Mouse (Mus musculus): Measurements from ENCODE around the gene Ciapin1. TPM values are rescaled to one million over a fixed set of nuclear protein-coding genes. Genes with fewer than 3 reads are reported as not detected.
A peak's percentile ranks its signal among the peaks of the same experiment; 100 is the strongest.
"Not testable (repeated sequence)": the region's sequence is repeated elsewhere in the genome, so short reads cannot be mapped to it uniquely, and the experiment has no call there.

Gene Ciapin1
- total and polyA plus RNA-seq, 3 experiments: 122 to 263 TPM; not detected in 1

- not testable (repeated sequence) for H3K4me1 ChIP-seq (ENCODE audit: control insufficient read depth in 1 of 2, insufficient read depth in 2 of 2, low read length in 2 of 2); H3K9me3 ChIP-seq (replicated peaks; ENCODE audit: insufficient read depth, low read length); H3K27me3 ChIP-seq (ENCODE audit: control insufficient read depth in 1 of 2, insufficient read depth in 2 of 2, low read length in 2 of 2); H3K9ac ChIP-seq (ENCODE audit: control insufficient read depth, low read depth, low read length, poor library complexity, severe bottlenecking); H3K27ac ChIP-seq (ENCODE audit: control insufficient read depth, low read depth, low read length); H3K4me3 ChIP-seq (ENCODE audit: control insufficient read depth in 1 of 2, insufficient read depth in 1 of 2, low read depth in 2 of 2, low read length in 2 of 2)
- Histone ChIP-seq H3K79me2 (ENCODE audit: control insufficient read depth, insufficient read depth, low read length, poor library complexity) (peaks cover 43% of the 10 kb centered on the region), H3K36me3 (ENCODE audit: control insufficient read depth in 1 of 2, insufficient read depth in 2 of 2, low read length in 2 of 2) (peaks cover 13 to 19% of the 10 kb centered on the region in 2 experiments)
- peak; percentile 27; the same call in 1 of the 2 replicates for TF ChIP-seq MAFK (IDR thresholded peaks at IDR 0.05; ENCODE audit: borderline replicate concordance, low read depth, low read length)
- peak; percentile 40 for DNase-seq (ENCODE audit: low read depth, low spot score)
Measured at GRCm38 (mm10) chr8:94833901-94834405, 4.2 kb downstream of the Ciapin1 start.

GRCm38 (mm10) chr8:94828284-94828683 lies 9.9 kb downstream of the Ciapin1 start:
- Histone ChIP-seq H3K27ac (ENCODE audit: control insufficient read depth, low read depth, low read length) (no peak overlapping the region), H3K4me3 (ENCODE audit: control insufficient read depth in 1 of 2, insufficient read depth in 1 of 2, low read depth in 2 of 2, low read length in 2 of 2) (no peak overlapping the region), H3K9ac (ENCODE audit: control insufficient read depth, low read depth, low read length, poor library complexity, severe bottlenecking) (no peak overlapping the region), H3K9me3 (replicated peaks; ENCODE audit: insufficient read depth, low read length) (no peaks in the 10 kb centered on the region), H3K79me2 (ENCODE audit: control insufficient read depth, insufficient read depth, low read length, poor library complexity) (peaks cover 7% of the 10 kb centered on the region; the same call in 1 of the 2 replicates), H3K4me1 (ENCODE audit: control insufficient read depth in 1 of 2, insufficient read depth in 2 of 2, low read length in 2 of 2) (no peaks in the 10 kb centered on the region), H3K36me3 (ENCODE audit: control insufficient read depth in 1 of 2, insufficient read depth in 2 of 2, low read length in 2 of 2) (peaks cover 2 to 40% of the 10 kb centered on the region in 2 experiments; a peak in 3 of 4 replicates), H3K27me3 (ENCODE audit: control insufficient read depth in 1 of 2, insufficient read depth in 2 of 2, low read length in 2 of 2) (no peaks in the 10 kb centered on the region)
- DNase-seq (ENCODE audit: low read depth, low spot score): no peak
- TF ChIP-seq RAD21 (IDR thresholded peaks at IDR 0.05; ENCODE audit: low read depth, low read length) (no peak), NRF1 (IDR thresholded peaks at IDR 0.05; ENCODE audit: insufficient read depth, low read depth, low read length, poor library complexity, severe bottlenecking) (no peak), ETS1 (IDR thresholded peaks at IDR 0.05; ENCODE audit: low read depth, low read length) (no peak), MAFK (IDR thresholded peaks at IDR 0.05; ENCODE audit: borderline replicate concordance, low read depth, low read length) (no peak), POLR2A (IDR thresholded peaks at IDR 0.05; ENCODE audit: control insufficient read depth in 1 of 2, insufficient read depth in 1 of 2, low read depth in 1 of 2, low read length in 2 of 2, poor library complexity in 1 of 2) (no peak), SMC3 (IDR thresholded peaks at IDR 0.05; ENCODE audit: low read depth, low read length) (no peak), CTCF (IDR thresholded peaks at IDR 0.05 in 2 of 3, conservative IDR thresholded peaks at IDR 0.05 in 1 of 3; ENCODE audit: control insufficient read depth in 1 of 3, insufficient read depth in 1 of 3, low read depth in 2 of 3, low read length in 3 of 3, poor library complexity in 1 of 3, severe bottlenecking in 1 of 3) (no peak), ELF1 (IDR thresholded peaks at IDR 0.05; ENCODE audit: low read depth, low read length) (no peak)

- no peaks in the 10 kb centered on the region for H3K79me2 ChIP-seq (ENCODE audit: control insufficient read depth, insufficient read depth, low read length, poor library complexity)
- H3K9me3 ChIP-seq (replicated peaks; ENCODE audit: insufficient read depth, low read length): no peaks in the 10 kb centered on the region
- no peaks in the 10 kb centered on the region for H3K27me3 ChIP-seq (ENCODE audit: control insufficient read depth in 1 of 2, insufficient read depth in 2 of 2, low read length in 2 of 2)
- H3K36me3 ChIP-seq (ENCODE audit: control insufficient read depth in 1 of 2, insufficient read depth in 2 of 2, low read length in 2 of 2): peaks cover 2 to 32% of the 10 kb centered on the region in 2 experiments; a peak in 3 of 4 replicates
- no peak overlapping the region for H3K9ac ChIP-seq (ENCODE audit: control insufficient read depth, low read depth, low read length, poor library complexity, severe bottlenecking)
- no peak for DNase-seq (ENCODE audit: low read depth, low spot score)
- H3K27ac ChIP-seq (ENCODE audit: control insufficient read depth, low read depth, low read length): no peak overlapping the region
- no peaks in the 10 kb centered on the region for H3K4me1 ChIP-seq (ENCODE audit: control insufficient read depth in 1 of 2, insufficient read depth in 2 of 2, low read length in 2 of 2)
- H3K4me3 ChIP-seq (ENCODE audit: control insufficient read depth in 1 of 2, insufficient read depth in 1 of 2, low read depth in 2 of 2, low read length in 2 of 2): no peak overlapping the region
- TF ChIP-seq POLR2AphosphoS5 (IDR thresholded peaks at IDR 0.05; ENCODE audit: borderline replicate concordance, low read depth, low read length): no peak
- TF ChIP-seq CHD1 (IDR thresholded peaks at IDR 0.05; ENCODE audit: low read depth, low read length): no peak
- TF ChIP-seq ZNF384 (IDR thresholded peaks at IDR 0.05; ENCODE audit: low read depth, low read length): no peak
- TF ChIP-seq POLR2A (IDR thresholded peaks at IDR 0.05; ENCODE audit: control insufficient read depth in 1 of 2, insufficient read depth in 1 of 2, low read depth in 1 of 2, low read length in 2 of 2, poor library complexity in 1 of 2): no peak
- no peak for TF ChIP-seq CTCF (IDR thresholded peaks at IDR 0.05 in 2 of 3, conservative IDR thresholded peaks at IDR 0.05 in 1 of 3; ENCODE audit: control insufficient read depth in 1 of 3, insufficient read depth in 1 of 3, low read depth in 2 of 3, low read length in 3 of 3, poor library complexity in 1 of 3, severe bottlenecking in 1 of 3)
- no peak for TF ChIP-seq NELFE (IDR thresholded peaks at IDR 0.05; ENCODE audit: low read depth, low read length)
Measured at GRCm38 (mm10) chr8:94826210-94826609, 11.9 kb downstream of the Ciapin1 start.

All from MEL (cell line).